Mouse (Mus musculus) left cerebral cortex, adult 11 months (tissue): ENCODE measurements around the gene Lim2.

ENCODE experiments used
- DNase-seq: peaks from one replicate; pipeline ENCODE4 v3.0.0; 2022; ENCODE audit warnings: low spot score

Lim2 gene

DNA sequence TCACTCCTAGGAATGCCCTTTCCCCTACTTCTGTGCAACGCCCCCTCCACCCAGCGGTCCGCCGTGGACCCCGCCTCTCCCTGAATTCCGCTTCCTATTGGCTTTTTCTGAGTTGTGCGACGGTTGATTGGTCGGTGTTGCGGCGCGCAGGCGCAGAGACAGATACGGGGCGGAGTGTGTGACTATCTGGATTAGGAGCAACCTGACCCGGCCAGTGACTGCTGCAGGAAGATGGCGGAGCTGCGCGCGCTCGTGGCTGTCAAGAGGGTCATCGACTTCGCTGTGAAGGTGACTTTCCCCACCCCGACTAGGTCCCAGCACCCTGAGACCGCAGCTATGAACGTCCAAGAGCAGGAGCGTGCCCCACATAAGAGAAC is 16.4 kb downstream of the Lim2 start, which contains the start of the genes Etfb and Gm45233:
Etfb (plus strand) TSS at position 167 of the 377 bp plus-strand sequence.
Gm45233 (plus strand) TSS at position 212 of the 377 bp plus-strand sequence.
- peak; percentile 93 for DNase-seq

DNA sequence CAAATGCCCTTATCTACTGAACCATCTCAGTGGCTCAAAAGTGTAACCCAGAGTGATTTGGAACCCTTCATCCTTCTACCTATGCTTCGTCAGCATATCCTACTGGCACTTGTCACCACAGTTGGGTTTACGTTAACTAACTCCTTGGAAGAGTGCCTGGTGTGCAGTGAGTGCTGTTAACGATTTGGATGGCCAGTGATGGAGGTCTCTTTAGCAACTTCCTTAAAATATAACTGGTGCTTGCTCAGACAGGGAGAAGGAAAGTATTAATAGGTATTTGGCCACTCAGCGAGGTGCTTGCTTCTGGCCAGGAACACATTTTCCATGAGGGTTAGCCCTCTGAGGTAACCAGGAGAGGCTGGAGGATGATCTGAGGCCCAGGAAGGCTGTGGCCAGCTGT is 20.3 kb downstream of the Lim2 start:
- DNase-seq: no peak

GRCm38 (mm10) chr7:43448246-43448645 is 20.8 kb downstream of the Lim2 start:
- no peak for DNase-seq

- DNase-seq: no peak
These were observed 22.3 kb downstream of the Lim2 start for GRCm38 (mm10) chr7:43449811-43450210.

DNA sequence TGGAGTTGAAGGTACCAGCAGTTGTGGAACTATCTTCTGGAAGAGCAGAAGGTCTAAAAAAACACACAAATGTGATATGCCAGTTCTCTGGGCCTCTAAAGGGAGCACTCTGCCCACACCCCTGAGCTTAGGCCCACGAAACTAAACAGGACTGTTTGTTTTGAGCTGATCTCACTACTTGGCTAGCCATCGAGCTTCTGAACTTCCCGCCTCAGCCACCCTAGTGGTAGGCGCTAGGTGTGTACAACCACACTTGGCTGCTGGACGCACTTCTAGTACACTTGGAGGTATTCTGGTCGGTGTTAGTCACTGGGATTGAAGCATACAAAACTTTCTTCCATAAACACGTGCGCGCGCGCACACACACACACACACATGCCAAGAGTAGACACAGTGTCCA is 24.3 kb downstream of the Lim2 start:
- no peak for DNase-seq

- DNase-seq: no peak
These were observed 25.1 kb downstream of the Lim2 start for GRCm38 (mm10) chr7:43452609-43453008.

DNA sequence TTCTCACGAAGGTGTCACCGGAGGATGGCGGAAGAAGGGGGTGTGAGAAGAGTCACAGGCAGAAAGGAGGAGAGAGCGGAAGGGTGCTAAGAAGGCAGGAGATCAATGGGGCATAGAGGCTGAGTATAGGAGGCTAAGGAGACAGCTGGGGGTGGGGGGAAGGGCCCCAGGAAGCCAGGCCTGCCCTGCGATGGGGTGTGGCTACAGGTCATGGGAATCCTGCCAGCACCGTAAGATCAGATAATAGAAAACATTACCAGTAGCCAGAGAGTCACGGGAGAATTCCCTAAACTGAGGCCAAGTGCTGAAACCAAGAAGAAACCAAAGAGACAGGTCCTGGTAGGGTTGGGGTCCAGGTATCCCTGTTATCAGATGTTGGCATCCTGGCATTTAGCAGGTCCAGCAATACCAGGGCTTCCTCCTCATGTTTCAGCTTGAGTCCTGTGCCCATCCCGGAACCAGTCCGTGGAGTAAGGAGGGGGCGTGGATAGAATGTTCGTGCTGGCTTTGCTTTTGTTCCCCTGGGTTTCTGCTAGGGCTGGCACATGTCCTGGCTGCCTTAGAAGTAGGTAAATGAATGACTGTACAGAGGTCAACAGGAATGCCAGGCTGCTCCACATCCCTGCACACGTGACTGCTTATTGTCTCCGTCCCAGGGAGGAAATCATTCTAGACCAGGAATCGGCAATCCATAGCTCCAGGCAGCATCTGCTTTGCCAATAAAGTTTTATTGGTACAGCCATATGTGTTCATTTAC is 26.3 kb downstream of the Lim2 start:
- no peak for DNase-seq

GRCm38 (mm10) chr7:43454371-43454770 is 26.9 kb downstream of the Lim2 start:
- no peak for DNase-seq

DNA sequence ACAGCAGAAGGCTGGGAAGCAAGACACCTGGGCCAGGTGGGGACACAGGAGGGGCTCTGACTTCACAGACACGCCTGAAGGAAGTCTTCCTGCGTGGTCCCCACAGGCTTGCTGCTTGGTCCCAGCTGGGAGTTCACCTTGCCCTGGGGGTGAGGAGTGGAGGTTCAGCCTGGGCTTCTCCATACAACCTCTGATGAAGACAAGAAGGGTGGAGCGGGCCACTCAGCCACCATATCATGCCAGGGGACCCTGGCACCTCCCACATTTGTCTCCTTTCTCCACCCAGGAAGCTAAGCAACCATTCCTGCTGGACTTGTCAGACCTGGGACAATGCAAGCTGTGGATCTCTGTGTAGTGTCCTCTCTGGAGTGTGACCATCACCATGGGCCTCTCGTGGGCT is 35.4 kb downstream of the Lim2 start, which contains the start of gene Vsig10l:
Vsig10l (plus strand) TSS at position 301 of the 400 bp plus-strand sequence.
- no peak for DNase-seq

GRCm38 (mm10) chr7:43463976-43464375 is 36.5 kb downstream of the Lim2 start:
- DNase-seq: no peak

DNA sequence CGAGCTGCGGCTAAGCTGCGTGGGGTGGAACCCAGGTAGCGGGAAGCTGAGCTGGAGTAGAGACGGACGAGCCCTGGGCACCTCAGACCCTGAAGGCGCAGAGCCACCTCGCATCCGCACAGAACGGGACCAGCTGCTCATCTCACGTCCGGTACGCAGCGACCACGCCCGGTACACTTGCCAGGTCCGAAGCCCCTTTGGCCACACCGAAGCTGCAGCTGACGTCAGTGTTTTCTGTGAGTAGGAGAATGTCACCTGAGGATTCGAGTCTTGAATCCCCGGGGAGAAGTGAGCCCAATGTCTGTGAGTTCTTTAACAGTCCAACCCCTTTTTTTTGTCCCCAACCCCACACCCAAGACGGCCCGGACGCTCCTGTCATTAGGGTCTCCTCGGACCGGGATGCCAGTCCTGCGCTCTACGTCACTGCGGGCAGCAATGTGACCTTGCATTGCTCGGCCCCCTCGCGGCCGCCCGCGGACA is 37.4 kb downstream of the Lim2 start:
- DNase-seq: no peak

- DNase-seq: peak; percentile 70
These were observed 38.1 kb downstream of the Lim2 start for GRCm38 (mm10) chr7:43465344-43466098.

- no peak for DNase-seq
These were observed 38.7 kb downstream of the Lim2 start for GRCm38 (mm10) chr7:43466099-43466694.

DNA sequence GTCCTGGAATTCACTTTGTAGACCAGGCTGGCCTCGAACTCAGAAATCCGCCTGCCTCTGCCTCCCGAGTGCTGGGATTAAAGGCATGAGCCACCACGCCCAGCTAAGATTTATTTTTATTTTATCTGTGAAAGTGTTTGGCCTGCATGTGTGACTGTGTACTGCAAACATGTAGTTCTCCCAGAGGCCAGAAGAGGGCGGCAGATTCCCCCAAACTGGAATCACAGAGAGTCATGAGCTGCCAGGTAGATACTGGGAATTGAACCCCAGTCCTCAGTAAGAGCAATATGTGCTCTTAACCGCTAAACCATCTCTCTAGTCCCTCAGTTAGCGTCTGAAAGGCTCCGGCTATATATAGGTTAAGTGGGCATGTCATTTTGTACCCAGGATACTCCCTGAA is 42.9 kb downstream of the Lim2 start:
- no peak for DNase-seq

DNA sequence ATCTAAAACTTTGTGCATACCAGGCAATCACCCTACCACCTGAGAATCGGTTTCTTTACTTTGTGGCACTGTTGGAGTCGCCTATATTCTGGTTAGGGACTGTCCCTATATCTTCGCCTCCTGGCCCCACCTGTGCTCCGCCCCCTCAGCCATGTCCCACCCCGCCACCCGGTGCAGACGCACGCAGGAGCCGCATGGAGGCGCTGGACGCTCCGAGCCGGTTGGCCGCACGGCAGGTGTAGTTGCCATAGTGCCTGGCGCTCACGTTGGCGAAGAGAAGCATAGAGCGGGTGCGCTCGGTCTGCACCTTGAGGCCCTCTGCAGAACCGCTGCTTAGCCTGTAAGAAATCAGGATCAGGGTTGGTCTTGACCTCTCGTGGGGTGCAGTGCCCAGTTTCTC is 48.2 kb downstream of the Lim2 start:
- no peak for DNase-seq

GRCm38 (mm10) chr7:43476376-43476775 is 48.9 kb downstream of the Lim2 start:
- no peak for DNase-seq

GRCm38 (mm10) chr7:43481191-43481590 is 53.7 kb downstream of the Lim2 start:
- no peak for DNase-seq

DNA sequence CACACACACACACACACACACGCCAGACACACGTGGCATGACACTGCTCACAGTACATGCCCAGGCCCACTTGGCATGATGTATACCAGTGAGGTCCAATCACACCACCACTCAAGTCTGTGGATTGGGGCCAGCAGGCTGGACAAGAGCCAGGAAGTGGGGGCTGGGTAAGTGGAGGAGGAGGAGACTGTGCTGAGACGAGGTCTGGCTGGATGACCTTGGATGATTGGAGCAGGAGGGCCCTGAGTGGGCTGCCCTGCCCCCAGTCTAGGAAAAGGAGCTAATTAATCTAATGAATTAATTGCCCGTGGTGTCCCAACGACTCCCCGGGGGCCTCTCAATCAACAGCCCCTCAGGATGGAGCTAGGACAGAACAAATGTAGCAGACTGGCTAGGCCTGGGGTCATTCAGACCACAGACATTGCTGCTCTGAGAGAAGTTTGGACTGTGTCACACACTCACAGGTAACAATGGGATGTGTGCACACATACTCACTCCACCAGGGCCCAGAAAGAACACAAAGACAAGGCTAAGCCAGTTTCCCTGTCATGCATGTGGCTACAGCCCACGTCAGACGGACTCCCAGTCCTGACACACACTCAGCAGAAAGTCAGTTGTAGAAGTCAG is 54.7 kb downstream of the Lim2 start:
- no peak for DNase-seq

GRCm38 (mm10) chr7:43483236-43483635 is 55.8 kb downstream of the Lim2 start:
- DNase-seq: no peak
